Mouse (Mus musculus): ENCODE results near the gene Lrrk2.
A peak's percentile ranks its signal among the peaks of the same experiment; 100 is the strongest.

The Lrrk2 gene

GRCm38 (mm10) chr15:91672645-91673568 is at the start of gene Lrrk2:
Gene Lrrk2 (plus strand): TSS chr15:91673175.
- DNase-seq (ENCODE audit: extremely low spot score): peak; percentile 85

DNA sequence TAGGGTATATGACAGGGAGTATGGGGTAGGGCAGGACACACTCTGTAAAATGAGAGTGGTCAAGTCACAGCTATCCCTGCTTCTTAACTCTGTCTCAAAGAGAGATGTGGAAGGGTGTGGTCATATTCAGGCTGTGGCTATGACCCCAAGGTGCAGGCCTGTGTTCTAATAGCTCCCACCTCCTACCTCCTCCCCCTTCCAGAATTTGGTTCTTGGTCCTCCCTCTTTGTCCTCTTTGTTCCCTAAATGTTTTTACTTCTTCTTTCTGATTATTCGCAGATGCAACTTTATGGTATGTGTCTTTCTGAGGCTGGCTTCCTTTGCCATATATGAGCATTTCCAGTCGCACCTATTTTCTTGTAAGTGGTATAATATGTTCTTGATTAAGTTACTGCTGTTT is 48.5 kb upstream of the Lrrk2 start:
- no peak for DNase-seq (ENCODE audit: extremely low spot score)

DNA sequence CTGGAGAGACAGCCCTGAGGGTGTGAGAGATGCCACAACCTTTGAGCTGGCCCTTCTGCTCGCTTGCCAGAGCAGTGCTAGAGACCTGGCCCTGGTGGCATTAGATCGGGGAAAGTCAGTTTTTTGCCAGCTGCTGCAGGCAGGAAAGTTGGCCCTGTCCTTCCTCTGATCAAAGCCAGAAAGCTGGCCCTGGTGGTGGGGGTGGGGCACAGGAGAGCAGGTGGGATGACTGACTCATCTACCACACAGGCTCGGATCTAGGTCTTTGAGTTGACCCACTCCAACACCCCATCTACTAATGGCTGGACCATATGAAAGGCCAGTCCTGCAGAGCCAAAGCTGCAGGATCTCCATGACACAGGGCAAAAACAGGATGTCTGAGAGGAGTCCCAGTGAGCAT is 43.8 kb upstream of the Lrrk2 start:
- DNase-seq (ENCODE audit: extremely low spot score): no peak

- DNase-seq (ENCODE audit: extremely low spot score): no peak
Measured at GRCm38 (mm10) chr15:91632473-91632872, 40.5 kb upstream of the Lrrk2 start.

- DNase-seq (ENCODE audit: extremely low spot score): no peak
Measured at GRCm38 (mm10) chr15:91633051-91633450, 39.9 kb upstream of the Lrrk2 start.

DNA sequence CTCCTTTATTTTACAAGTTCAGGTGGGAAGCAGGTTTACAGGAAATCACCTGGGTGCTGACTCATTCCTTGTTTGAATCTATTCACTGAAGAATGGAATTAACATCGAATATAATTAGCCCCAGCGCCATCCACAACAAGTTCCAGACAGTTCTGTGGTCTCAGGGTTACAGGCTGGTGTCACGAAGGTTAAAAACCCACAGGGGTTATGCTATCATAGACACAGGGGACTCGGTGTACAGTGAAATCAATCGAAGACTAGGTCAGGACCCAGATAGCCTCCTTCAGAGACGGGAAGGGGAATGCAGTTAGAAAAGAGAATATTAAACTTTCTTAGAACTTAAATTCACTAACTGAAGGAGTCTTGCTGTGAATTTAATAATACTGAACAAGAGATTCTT is 39.2 kb upstream of the Lrrk2 start:
- DNase-seq (ENCODE audit: extremely low spot score): no peak

DNA sequence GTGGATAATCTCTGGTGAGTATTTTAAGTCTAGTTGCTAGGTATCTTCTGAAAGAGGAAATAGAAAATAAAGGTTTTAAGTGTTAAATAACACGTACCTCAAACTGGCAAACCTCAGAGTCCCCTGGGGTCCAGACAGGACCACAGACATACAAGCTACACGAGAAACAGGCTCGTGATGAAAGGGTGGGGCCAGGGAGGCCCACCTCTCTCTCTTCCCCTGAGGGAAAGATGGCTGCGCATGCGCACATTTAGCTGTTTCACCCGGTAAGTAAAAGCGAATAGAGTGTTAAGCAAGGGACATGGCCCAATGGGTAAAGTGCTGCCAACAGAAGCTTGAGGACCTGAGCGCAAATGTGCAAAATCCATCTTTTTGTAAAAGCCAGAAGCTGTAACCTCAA is 38.7 kb upstream of the Lrrk2 start:
- no peak for DNase-seq (ENCODE audit: extremely low spot score)

- no peak for DNase-seq (ENCODE audit: extremely low spot score)
Measured at GRCm38 (mm10) chr15:91641631-91642030, 31.3 kb upstream of the Lrrk2 start.

DNA sequence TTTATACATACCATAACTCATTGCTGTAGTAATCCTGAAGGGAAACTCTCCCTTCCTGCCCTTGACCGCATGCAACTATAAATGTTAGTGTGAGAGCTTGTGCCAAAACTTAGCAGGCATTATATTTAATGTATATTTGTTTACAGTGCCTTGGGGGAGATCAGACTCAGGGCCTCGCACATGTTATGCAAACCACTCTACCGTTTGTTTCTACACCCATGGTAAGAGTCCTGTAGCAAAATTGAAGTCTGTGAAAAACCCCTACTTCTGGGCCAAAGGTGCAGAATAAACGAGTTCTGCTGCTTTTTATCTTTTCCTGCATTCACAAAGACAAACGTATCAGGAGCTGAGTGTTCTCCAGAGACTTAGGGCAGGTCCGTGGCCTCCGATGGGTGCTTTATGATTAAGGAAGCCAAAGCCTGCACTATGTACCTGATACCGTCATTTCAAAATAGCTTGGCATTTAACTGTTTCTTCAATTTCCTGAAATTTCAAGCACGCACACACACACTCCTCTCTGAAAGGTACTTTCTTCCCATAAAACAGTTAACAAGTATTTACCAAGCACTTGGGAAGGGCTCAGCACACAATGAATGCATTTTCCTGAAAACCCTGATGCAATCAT is 30.2 kb upstream of the Lrrk2 start:
- DNase-seq (ENCODE audit: extremely low spot score): no peak

DNA sequence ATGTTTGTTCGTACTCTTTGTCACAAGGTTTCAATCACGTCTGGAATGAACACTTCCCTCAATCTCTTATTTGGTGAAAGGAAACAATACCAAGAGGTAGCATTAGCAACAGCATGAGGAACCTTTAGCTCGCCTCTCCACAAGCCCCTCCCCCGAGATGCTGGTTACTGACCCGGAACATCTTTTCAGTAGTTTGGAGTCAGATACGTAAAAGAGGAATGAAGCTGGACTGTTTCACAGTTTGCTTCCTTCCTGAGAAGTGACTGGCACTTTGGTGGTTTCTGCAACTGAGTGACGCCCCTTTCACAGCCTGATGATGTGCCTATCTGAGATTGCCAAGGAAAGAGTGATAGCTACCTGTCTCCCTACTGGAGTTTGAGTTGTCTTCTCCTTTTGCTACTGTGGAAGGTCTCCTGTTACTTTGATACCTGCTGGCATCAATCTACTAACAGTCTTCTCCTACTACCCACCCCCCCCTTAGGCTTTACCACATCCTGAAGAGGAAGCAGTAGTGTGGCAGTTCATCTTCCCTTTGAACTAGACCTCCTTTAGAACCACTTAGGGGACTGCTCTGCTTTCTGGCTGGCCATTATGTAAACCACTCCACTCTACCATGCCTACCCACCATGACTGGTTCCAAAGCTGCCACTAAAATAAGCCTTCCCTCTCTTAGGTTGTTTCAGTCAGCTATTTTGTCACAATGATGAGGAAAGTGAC is 29.2 kb upstream of the Lrrk2 start:
- no peak for DNase-seq (ENCODE audit: extremely low spot score)

DNA sequence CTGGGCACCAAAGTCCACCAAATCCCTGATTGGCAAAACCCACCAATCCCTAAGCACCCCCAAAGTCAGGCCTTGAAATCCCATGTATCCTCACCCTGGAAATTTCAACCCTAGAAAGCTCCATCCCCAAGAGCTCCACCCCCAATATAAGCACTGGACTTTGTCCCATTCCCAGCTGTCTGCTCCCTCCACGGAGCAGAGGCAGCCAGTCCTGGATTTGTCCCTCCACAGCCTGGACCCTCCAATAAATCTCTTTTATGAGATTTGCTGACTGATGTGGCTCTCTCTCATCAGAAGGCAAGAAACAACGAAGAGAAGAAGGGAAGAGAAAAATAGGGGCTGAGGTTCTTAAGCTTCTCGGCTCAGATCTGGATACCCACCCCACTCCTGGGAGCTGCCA is 22.7 kb upstream of the Lrrk2 start:
- no peak for DNase-seq (ENCODE audit: extremely low spot score)

GRCm38 (mm10) chr15:91651493-91651892 is 21.5 kb upstream of the Lrrk2 start:
- no peak for DNase-seq (ENCODE audit: extremely low spot score)

DNA sequence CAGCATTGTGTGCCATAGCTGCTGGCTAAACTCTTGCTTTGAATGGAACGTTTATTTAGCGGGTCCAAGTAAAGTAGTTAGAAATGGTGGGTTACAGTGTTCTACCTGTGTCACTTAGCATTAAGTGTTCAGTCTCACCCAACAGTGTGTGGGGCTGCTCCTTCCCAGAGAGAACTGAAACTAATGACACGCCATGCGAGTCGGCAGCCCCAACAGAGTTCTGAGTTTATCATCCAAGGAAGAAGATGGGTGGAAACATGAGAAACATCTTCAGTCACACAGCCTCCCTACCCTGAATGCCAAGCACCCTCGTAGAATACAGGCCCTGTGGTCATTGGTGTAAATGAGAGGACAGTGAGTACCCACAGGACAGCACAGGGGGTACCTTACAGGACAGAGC is 14.7 kb upstream of the Lrrk2 start:
- no peak for DNase-seq (ENCODE audit: extremely low spot score)

DNA sequence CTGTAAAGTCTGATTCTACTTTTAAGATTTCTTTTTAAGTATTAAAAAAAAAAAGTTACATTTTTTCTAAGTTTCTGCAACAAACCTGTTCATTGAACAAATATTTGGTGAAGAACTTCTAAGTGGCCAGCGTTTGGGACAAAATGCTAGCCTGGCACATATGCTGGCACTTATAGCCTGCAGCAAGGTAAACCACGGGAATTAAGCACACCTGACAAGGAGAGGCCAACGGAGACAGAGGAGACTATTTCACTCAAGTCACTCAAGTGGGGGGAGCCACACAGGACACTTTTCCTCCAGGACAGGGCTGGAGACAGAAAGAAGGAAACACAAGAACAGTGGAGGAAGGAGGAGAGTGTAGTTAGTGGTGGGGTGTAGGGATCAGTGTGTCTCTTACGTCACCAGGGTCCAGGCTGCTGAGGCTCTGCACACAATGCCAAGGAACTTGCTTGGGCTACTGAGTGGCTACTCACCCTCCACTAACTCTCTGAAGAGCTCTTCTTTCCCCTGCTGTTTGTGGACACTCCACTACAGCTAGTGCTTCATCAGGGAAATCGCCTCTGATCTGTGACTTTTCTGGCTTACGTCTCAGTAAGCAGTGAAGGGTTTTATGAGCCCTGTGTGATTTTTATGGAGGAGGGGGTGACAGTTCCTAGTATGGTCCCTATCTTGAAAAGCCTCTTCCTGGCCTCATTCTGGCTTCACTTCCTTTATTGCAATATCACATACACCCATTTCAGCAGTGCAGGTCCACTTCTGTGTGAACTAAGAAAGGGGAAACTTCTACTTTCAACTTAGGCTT is 12.5 kb upstream of the Lrrk2 start:
- no peak for DNase-seq (ENCODE audit: extremely low spot score)

- no peak for DNase-seq (ENCODE audit: extremely low spot score)
Measured at GRCm38 (mm10) chr15:91661079-91661369, 12.0 kb upstream of the Lrrk2 start.

- DNase-seq (ENCODE audit: extremely low spot score): no peak
Measured at GRCm38 (mm10) chr15:91664586-91665132, 8.3 kb upstream of the Lrrk2 start.

DNA sequence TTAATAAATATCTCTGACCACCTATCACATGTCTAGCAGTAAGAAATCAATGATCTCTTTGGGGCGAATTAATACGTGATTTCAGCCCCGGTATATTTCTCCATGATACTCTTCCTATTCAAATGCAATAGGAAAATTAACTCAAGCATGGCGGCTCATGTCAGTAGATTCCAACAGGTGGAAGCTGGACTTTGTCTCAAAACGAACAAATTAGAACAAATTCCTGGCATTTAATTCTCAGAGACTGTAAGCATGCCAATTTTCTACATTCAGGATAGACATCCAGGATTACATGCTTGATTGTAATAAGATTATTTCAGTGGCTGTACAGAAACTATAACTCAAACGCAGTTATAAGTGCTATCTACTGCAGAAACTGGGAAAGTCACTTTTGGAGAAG is 7.4 kb upstream of the Lrrk2 start:
- DNase-seq (ENCODE audit: extremely low spot score): no peak

DNA sequence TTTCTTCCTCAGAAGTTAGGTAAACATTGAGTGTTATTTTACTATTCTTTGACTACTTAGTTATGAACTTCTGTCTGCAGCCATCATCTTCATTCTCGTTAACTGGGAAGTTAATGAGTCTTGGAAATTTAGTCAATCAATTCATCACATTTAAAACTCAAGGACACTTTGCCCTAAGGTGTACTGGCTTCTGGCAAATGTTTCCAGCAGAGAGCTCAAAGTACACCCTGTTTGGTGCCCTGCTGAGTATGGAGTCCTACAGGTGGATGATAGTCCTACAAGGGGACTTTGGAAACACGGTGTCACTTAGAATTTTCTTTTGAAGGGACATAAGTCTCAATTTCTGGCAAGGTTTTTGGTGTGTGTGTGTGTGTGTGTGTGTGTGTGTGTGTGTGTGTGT is 1.8 kb upstream of the Lrrk2 start:
- no peak for DNase-seq (ENCODE audit: extremely low spot score)

DNA sequence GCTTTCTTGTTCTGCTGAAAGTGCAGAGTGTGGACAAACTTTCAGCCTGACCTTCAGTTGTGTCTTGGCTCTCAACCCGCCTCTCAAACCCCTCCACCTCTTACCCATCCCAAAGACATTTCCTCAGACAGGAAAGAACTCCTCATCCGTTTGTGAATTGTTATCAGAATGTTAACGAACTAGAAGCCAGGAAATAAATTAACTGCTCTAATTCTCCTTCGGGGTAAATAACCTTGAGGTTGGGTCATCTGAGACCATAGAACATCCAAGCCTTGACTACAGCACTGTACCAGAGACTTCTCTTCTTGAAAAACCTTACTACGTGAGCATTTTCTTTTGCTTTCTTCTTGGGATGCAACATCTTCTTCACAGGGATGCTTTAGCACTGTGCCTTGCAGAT is 988 bp upstream of the Lrrk2 start:
- no peak for DNase-seq (ENCODE audit: extremely low spot score)

DNA sequence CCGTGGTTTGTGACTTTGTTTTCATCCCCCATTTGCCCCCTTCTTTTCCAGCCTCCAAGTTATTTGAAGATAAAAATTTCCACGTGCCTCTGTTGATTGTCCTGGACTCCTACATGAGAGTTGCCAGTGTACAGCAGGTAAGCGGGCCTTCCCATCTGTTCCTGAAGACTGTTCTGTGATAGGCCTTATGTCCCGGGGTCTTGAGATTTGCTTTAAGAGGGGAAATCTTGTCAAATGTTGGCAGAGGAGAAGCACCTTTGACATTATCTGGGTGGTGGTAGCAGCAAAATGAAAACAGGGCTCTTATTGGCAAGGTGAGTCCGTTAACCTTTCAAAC is 562 bp downstream of the Lrrk2 start:
- DNase-seq (ENCODE audit: extremely low spot score): no peak

DNA sequence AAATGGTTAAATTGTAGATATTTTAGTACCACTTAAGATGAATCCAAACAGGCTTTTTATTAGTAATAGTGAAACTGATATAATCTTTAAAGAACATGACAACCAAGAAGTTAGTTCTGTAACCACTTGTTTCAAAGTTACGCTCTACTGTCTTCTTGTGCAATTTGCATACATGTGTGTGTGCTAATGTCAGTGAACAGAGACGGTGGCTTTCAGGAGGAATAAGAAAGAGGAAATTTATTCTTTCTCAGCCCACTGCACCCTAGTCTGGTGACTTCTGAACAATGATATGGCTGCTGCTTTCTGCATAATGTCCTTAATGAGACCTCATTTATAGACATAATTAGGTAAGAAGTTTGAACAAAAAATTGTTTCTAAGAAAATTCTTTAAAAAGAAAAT is 7.1 kb downstream of the Lrrk2 start:
- no peak for DNase-seq (ENCODE audit: extremely low spot score)

Data from embryo, embryonic 9.5 days (tissue).